Mouse (Mus musculus): ENCODE measurements around the gene Gipc1. TPM values are rescaled to one million over a fixed set of nuclear protein-coding genes. Genes with fewer than 3 reads are reported as not detected.
A peak's percentile ranks its signal among the peaks of the same experiment; 100 is the strongest.

Gipc1 gene
- polyA plus RNA-seq, 1 experiment, result 42.5 TPM

- TF ChIP-seq CTCF (IDR thresholded peaks at IDR 0.05; ENCODE audit: low read depth, low read length), result no peak
- TF ChIP-seq EP300 (IDR thresholded peaks at IDR 0.05; ENCODE audit: insufficient read depth, low read depth, low read length), result no peak
- no peak for TF ChIP-seq POLR2A (IDR thresholded peaks at IDR 0.05; ENCODE audit: insufficient read depth, low read length)
- Histone ChIP-seq H3K36me3 (ENCODE audit: control insufficient read depth, insufficient read depth, low read length, poor library complexity, severe bottlenecking) (no peaks in the 10 kb centered on the region), H3K9me3 (replicated peaks; ENCODE audit: control insufficient read depth, insufficient read depth, low read length, poor library complexity, severe bottlenecking) (no peaks in the 10 kb centered on the region), H3K4me1 (ENCODE audit: control insufficient read depth, insufficient read depth, low read length) (peaks cover 2% of the 10 kb centered on the region), H3K27ac (ENCODE audit: insufficient read depth, low read length) (no peak overlapping the region), H3K9ac (ENCODE audit: low read depth, poor library complexity, severe bottlenecking) (peak overlapping the region; percentile 96), H3K27me3 (ENCODE audit: control insufficient read depth, insufficient read depth, low read length, poor library complexity, severe bottlenecking) (no peaks in the 10 kb centered on the region), H3K4me3 (ENCODE audit: low read depth, low read length) (peak overlapping the region; percentile 67; the same call in 1 of the 2 replicates)
These were observed 47.1 kb downstream of the Gipc1 start for GRCm38 (mm10) chr8:83699566-83699965.

GRCm38 (mm10) chr8:83700423-83701085, 48.1 kb downstream of the Gipc1 start:
- no peak for TF ChIP-seq EP300 (IDR thresholded peaks at IDR 0.05; ENCODE audit: insufficient read depth, low read depth, low read length)
- no peak for TF ChIP-seq CTCF (IDR thresholded peaks at IDR 0.05; ENCODE audit: low read depth, low read length)
- no peak for TF ChIP-seq POLR2A (IDR thresholded peaks at IDR 0.05; ENCODE audit: insufficient read depth, low read length)
- Histone ChIP-seq H3K4me3 (ENCODE audit: low read depth, low read length) (no peak overlapping the region), H3K9me3 (replicated peaks; ENCODE audit: control insufficient read depth, insufficient read depth, low read length, poor library complexity, severe bottlenecking) (no peaks in the 10 kb centered on the region), H3K36me3 (ENCODE audit: control insufficient read depth, insufficient read depth, low read length, poor library complexity, severe bottlenecking) (no peaks in the 10 kb centered on the region), H3K9ac (ENCODE audit: low read depth, poor library complexity, severe bottlenecking) (no peak overlapping the region), H3K4me1 (ENCODE audit: control insufficient read depth, insufficient read depth, low read length) (peaks cover 2% of the 10 kb centered on the region), H3K27ac (ENCODE audit: insufficient read depth, low read length) (no peak overlapping the region), H3K27me3 (ENCODE audit: control insufficient read depth, insufficient read depth, low read length, poor library complexity, severe bottlenecking) (no peaks in the 10 kb centered on the region)

DNA sequence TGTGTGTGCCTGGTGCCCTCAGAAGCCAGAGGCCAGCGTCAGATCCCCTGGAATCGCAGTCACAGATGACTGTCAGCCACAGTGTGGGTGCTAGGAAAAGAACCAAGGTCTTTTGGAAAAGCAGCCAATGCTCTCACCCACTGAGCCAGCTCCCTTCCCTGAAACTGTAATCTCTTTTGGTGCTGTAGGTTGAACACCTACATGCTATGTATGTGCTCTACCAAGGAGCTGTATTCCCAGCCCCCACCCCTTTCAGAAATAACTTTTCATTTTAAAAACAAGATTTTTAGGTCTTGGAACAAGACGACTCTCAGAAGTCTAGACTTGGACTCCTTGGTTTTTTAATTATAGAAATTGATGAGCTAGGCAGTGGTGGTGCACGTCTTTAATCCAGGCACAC, 50.9 kb downstream of the Gipc1 start:
- Histone ChIP-seq H3K36me3 (ENCODE audit: control insufficient read depth, insufficient read depth, low read length, poor library complexity, severe bottlenecking) (no peaks in the 10 kb centered on the region), H3K9ac (ENCODE audit: low read depth, poor library complexity, severe bottlenecking) (no peak overlapping the region), H3K27me3 (ENCODE audit: control insufficient read depth, insufficient read depth, low read length, poor library complexity, severe bottlenecking) (no peaks in the 10 kb centered on the region), H3K4me3 (ENCODE audit: low read depth, low read length) (no peak overlapping the region), H3K9me3 (replicated peaks; ENCODE audit: control insufficient read depth, insufficient read depth, low read length, poor library complexity, severe bottlenecking) (no peaks in the 10 kb centered on the region), H3K27ac (ENCODE audit: insufficient read depth, low read length) (no peak overlapping the region), H3K4me1 (ENCODE audit: control insufficient read depth, insufficient read depth, low read length) (peaks cover 2% of the 10 kb centered on the region)
- TF ChIP-seq CTCF (IDR thresholded peaks at IDR 0.05; ENCODE audit: low read depth, low read length) (no peak), POLR2A (IDR thresholded peaks at IDR 0.05; ENCODE audit: insufficient read depth, low read length) (no peak), EP300 (IDR thresholded peaks at IDR 0.05; ENCODE audit: insufficient read depth, low read depth, low read length) (no peak)

DNA sequence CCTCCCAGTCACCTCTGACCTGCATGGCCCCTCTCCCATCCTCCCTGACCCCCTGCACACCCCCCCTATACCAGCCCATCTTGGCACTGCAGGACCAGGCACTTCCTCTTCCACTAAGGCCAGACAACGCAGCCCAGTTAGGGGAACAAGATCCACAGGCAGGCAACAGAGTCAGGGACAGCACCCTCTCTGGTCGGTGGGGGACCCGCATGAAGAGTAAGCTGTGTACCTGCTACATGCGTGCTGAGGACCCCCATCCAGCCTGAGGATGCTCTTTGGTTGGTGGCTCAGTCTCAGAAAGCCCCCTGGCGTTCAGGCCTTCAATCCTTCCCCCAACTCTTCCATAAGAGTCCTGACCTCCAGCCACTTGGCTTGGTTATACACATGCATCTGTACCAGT, 53.9 kb downstream of the Gipc1 start:
- H3K9me3 ChIP-seq (replicated peaks; ENCODE audit: control insufficient read depth, insufficient read depth, low read length, poor library complexity, severe bottlenecking), result no peaks in the 10 kb centered on the region
- no peaks in the 10 kb centered on the region for H3K36me3 ChIP-seq (ENCODE audit: control insufficient read depth, insufficient read depth, low read length, poor library complexity, severe bottlenecking)
- no peak overlapping the region for H3K4me3 ChIP-seq (ENCODE audit: low read depth, low read length)
- no peak overlapping the region for H3K9ac ChIP-seq (ENCODE audit: low read depth, poor library complexity, severe bottlenecking)
- TF ChIP-seq EP300 (IDR thresholded peaks at IDR 0.05; ENCODE audit: insufficient read depth, low read depth, low read length) (no peak), CTCF (IDR thresholded peaks at IDR 0.05; ENCODE audit: low read depth, low read length) (no peak), POLR2A (IDR thresholded peaks at IDR 0.05; ENCODE audit: insufficient read depth, low read length) (no peak)
- H3K27ac ChIP-seq (ENCODE audit: insufficient read depth, low read length), result no peak overlapping the region
- H3K27me3 ChIP-seq (ENCODE audit: control insufficient read depth, insufficient read depth, low read length, poor library complexity, severe bottlenecking), result no peaks in the 10 kb centered on the region
- H3K4me1 ChIP-seq (ENCODE audit: control insufficient read depth, insufficient read depth, low read length), result peaks cover 2% of the 10 kb centered on the region

DNA sequence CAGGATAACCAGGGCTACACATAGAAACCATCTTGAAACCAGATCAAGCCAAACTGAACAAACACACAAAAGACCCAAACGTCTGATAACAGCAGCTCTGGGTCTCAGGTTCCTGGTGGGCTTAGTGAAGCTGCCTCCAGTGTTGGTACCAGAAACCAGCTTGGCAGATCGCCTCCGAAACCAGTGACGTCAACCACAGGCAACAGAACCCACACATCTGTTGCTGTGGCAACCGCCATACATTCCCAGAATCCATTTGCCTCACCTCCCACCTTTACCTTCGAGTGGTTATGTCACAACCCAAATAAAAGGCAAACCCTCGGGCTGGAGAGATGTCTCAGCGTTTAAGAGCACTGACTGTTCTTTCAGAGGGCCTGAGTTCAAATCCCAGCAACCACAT, 55.1 kb downstream of the Gipc1 start:
- H3K27ac ChIP-seq (ENCODE audit: insufficient read depth, low read length), result no peak overlapping the region
- no peaks in the 10 kb centered on the region for H3K9me3 ChIP-seq (replicated peaks; ENCODE audit: control insufficient read depth, insufficient read depth, low read length, poor library complexity, severe bottlenecking)
- H3K4me3 ChIP-seq (ENCODE audit: low read depth, low read length), result no peak overlapping the region
- TF ChIP-seq CTCF (IDR thresholded peaks at IDR 0.05; ENCODE audit: low read depth, low read length), result no peak
- TF ChIP-seq POLR2A (IDR thresholded peaks at IDR 0.05; ENCODE audit: insufficient read depth, low read length), result no peak
- no peak for TF ChIP-seq EP300 (IDR thresholded peaks at IDR 0.05; ENCODE audit: insufficient read depth, low read depth, low read length)
- no peak overlapping the region for H3K9ac ChIP-seq (ENCODE audit: low read depth, poor library complexity, severe bottlenecking)
- no peaks in the 10 kb centered on the region for H3K4me1 ChIP-seq (ENCODE audit: control insufficient read depth, insufficient read depth, low read length)
- no peaks in the 10 kb centered on the region for H3K27me3 ChIP-seq (ENCODE audit: control insufficient read depth, insufficient read depth, low read length, poor library complexity, severe bottlenecking)
- H3K36me3 ChIP-seq (ENCODE audit: control insufficient read depth, insufficient read depth, low read length, poor library complexity, severe bottlenecking), result no peaks in the 10 kb centered on the region

Other genes with a start within 250 kb of the Gipc1 start
- gene Scoc, start 194.3 kb upstream of the Gipc1 start, polyA plus RNA-seq (2011; ENCODE audit: insufficient read depth, insufficient read length, low read depth, missing spikeins), result 76.3 and 82.9 TPM in 2 replicates
- 0.24 TPM in 1 of 2 replicates, not detected in the other for gene Olfr370, start 116.9 kb upstream of the Gipc1 start, polyA plus RNA-seq (2011; ENCODE audit: insufficient read depth, insufficient read length, low read depth, missing spikeins)
- 102 and 121 TPM in 2 replicates for gene Ndufb7, start 86.0 kb upstream of the Gipc1 start, polyA plus RNA-seq (2011; ENCODE audit: insufficient read depth, insufficient read length, low read depth, missing spikeins)
- 310 and 347 TPM in 2 replicates for gene Tecr, start 44.7 kb upstream of the Gipc1 start, polyA plus RNA-seq (2011; ENCODE audit: insufficient read depth, insufficient read length, low read depth, missing spikeins)
- gene Dnajb1, start 44.5 kb upstream of the Gipc1 start, polyA plus RNA-seq (2011; ENCODE audit: insufficient read depth, insufficient read length, low read depth, missing spikeins), result 28.2 and 32.2 TPM in 2 replicates
- 0.58 TPM in 1 of 2 replicates, not detected in the other for gene Ptger1, start 14.0 kb downstream of the Gipc1 start, polyA plus RNA-seq (2011; ENCODE audit: insufficient read depth, insufficient read length, low read depth, missing spikeins)
- gene Pkn1, start 46.5 kb downstream of the Gipc1 start, polyA plus RNA-seq (2011; ENCODE audit: insufficient read depth, insufficient read length, low read depth, missing spikeins), result 19.9 and 20.2 TPM in 2 replicates
- gene Ddx39, start 62.5 kb downstream of the Gipc1 start, polyA plus RNA-seq (2011; ENCODE audit: insufficient read depth, insufficient read length, low read depth, missing spikeins), result 117 and 121 TPM in 2 replicates
- gene Adgre5, start 88.6 kb downstream of the Gipc1 start, polyA plus RNA-seq (2011; ENCODE audit: insufficient read depth, insufficient read length, low read depth, missing spikeins), result 16.8 and 17.5 TPM in 2 replicates
- 64.0 and 64.7 TPM in 2 replicates for gene Adgrl1, start 247.4 kb downstream of the Gipc1 start, polyA plus RNA-seq (2011; ENCODE audit: insufficient read depth, insufficient read length, low read depth, missing spikeins)

All from ES-Bruce4 (cell line).